Mouse (Mus musculus): ENCODE measurements at regions not wholly inside any gene's neighbourhood (a gene's known extent, or its start where the extent isn't known, plus 50 kb on each side); places are given as distances from the start of the nearest gene placed in this dataset.

- no peak for ATAC-seq (replicated peaks; ENCODE audit: poor library complexity)
Measured at GRCm38 (mm10) chr8:112219656-112220055, 204.8 kb upstream of the Gm6793 start.

- no peak for ATAC-seq (replicated peaks; ENCODE audit: poor library complexity)
Measured at GRCm38 (mm10) chr8:112212170-112212569, 197.3 kb upstream of the Gm6793 start.

- ATAC-seq (replicated peaks; ENCODE audit: poor library complexity): no peak
Measured at GRCm38 (mm10) chr8:112196423-112196822, 181.6 kb upstream of the Gm6793 start.

GRCm38 (mm10) chr8:112195880-112196279 lies 181.0 kb upstream of the Gm6793 start:
- no peak for ATAC-seq (replicated peaks; ENCODE audit: poor library complexity)

GRCm38 (mm10) chr8:112191846-112192245 lies 177.0 kb upstream of the Gm6793 start:
- no peak for ATAC-seq (replicated peaks; ENCODE audit: poor library complexity)

GRCm38 (mm10) chr8:112189698-112190097 lies 174.9 kb upstream of the Gm6793 start:
- ATAC-seq (replicated peaks; ENCODE audit: poor library complexity): no peak

- no peak for ATAC-seq (replicated peaks; ENCODE audit: poor library complexity)
Measured at GRCm38 (mm10) chr8:112170184-112170583, 155.3 kb upstream of the Gm6793 start.

GRCm38 (mm10) chr8:112156656-112157055 lies 141.8 kb upstream of the Gm6793 start:
- ATAC-seq (replicated peaks; ENCODE audit: poor library complexity): no peak

- no peak for ATAC-seq (replicated peaks; ENCODE audit: poor library complexity)
Measured at GRCm38 (mm10) chr8:112138924-112139323, 124.1 kb upstream of the Gm6793 start.

GRCm38 (mm10) chr8:112130196-112130595 lies 115.4 kb upstream of the Gm6793 start:
- no peak for ATAC-seq (replicated peaks; ENCODE audit: poor library complexity)

- peak; percentile 80 for ATAC-seq (replicated peaks; ENCODE audit: poor library complexity)
Measured at GRCm38 (mm10) chr8:112128833-112129518, 114.1 kb upstream of the Gm6793 start.

GRCm38 (mm10) chr8:112111950-112112349 lies 97.1 kb upstream of the Gm6793 start:
- ATAC-seq (replicated peaks; ENCODE audit: poor library complexity): no peak

- no peak for ATAC-seq (replicated peaks; ENCODE audit: poor library complexity)
Measured at GRCm38 (mm10) chr8:112097883-112098635, 83.2 kb upstream of the Gm6793 start.

- no peak for ATAC-seq (replicated peaks; ENCODE audit: poor library complexity)
Measured at GRCm38 (mm10) chr8:112094881-112095280, 80.0 kb upstream of the Gm6793 start.

- ATAC-seq (replicated peaks; ENCODE audit: poor library complexity): no peak
Measured at GRCm38 (mm10) chr8:112093554-112093953, 78.7 kb upstream of the Gm6793 start.

- no peak for ATAC-seq (replicated peaks; ENCODE audit: poor library complexity)
Measured at GRCm38 (mm10) chr8:112092831-112093230, 78.0 kb upstream of the Gm6793 start.

GRCm38 (mm10) chr8:112078621-112079020 lies 63.8 kb upstream of the Gm6793 start:
- no peak for ATAC-seq (replicated peaks; ENCODE audit: poor library complexity)

GRCm38 (mm10) chr8:112072205-112072604 lies 57.4 kb upstream of the Gm6793 start:
- ATAC-seq (replicated peaks; ENCODE audit: poor library complexity): no peak

GRCm38 (mm10) chr8:112070251-112070650 lies 55.4 kb upstream of the Gm6793 start:
- no peak for ATAC-seq (replicated peaks; ENCODE audit: poor library complexity)

Data from megakaryocyte progenitor cell, adult 5-6 weeks (primary cell).